Mouse (Mus musculus) embryonic stem cell, embryonic (primary cell): Measurements from ENCODE around the gene Myo1h.

Experiments used
- CTCF ChIA-PET, 4 experiments: fragments of 300-600 bp in 2 of 4; fragments of 350-600 bp in 2 of 4; sonication (Branson Sonifier 250); formaldehyde crosslinking; loops; one replicate each; lab custom pipeline; 2022; ENCODE audit warnings: inconsistent platforms in 2 of 4; lab: Charles Lee
- POLR2A ChIA-PET, 4 experiments: fragments of 300-600 bp in 2 of 4; fragments of 350-600 bp in 2 of 4; sonication (Branson Sonifier 250); formaldehyde crosslinking; loops; one replicate each; lab custom pipeline; 2022; ENCODE audit warnings: antibody characterized with exemption in 4 of 4, inconsistent platforms in 1 of 4; lab: Charles Lee

The Myo1h gene

DNA sequence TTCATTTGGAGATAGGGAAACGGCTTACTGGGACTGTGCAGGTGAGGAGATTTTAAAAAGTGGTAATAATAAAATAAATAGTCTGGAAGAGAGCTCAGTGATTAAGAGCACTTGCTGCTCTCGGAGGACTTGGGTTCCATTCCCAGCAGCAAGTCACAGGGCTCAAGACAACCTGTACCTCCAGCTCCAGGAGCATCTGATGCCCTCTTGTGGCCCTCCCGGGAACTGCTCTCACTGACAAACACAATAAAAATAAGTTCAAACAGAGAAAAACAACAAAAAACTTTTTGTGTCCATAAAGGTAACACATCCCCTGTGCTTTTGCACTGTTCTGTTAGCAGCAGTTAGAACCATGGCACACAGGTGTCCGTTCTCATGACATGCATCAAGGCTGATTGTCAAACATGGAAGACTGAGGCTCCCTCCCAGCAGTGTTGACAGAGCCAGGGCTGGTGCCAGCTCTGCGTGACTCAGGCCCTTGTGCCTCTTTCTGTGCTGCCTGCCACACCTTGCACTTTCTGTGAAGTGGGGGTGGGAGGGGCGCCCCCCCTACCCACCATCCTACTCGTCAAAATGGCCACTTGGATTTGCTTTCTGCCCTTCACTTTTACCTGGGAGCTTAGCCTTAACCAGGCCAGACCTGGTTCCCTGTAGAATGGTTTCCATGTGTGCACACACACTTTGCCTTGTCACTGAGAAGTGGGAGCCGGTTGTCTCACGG, 94.4 kb downstream of the Myo1h start:
- CTCF ChIA-PET, result interaction anchor here (0.6 to 3.0 kb wide), 27 partner anchors 9 to 236 kb away, joined by 3 to 16 read pairs (median 3); partner anchors contain the start of genes Foxn4 (in 1 of the 4) and Mmab (in 1 of the 4)

DNA sequence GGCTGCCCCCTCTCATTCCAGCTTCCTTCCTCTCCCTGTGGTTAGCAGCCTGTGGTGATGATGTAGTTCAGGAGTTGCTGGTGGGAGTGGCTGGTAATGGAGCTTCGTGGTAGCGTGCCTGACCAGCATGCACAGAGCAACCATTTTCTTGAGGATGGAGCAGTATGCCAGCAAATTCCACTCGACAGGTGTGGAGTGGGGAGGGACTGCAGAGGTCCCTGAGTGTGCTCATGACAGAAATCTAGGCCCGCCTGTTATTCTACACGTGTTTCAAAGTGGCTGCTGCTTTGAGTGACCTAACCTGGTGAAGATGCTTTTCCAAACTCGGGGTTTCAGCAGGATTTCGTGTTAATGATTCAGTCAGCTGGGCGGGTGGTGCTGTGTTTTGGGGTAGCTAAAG, 95.5 kb downstream of the Myo1h start:
- ChIA-PET CTCF (interaction anchor here in 3 of 4 experiments (0.5 to 3.0 kb wide), 11 partner anchors 10 to 136 kb away, joined by 3 to 16 read pairs (median 4); no protein-coding TSS in a partner anchor), POLR2A (interaction anchor here in 3 of 4 experiments (0.5 to 2.6 kb wide), 3 partner anchors 9 to 39 kb away, joined by 3 to 9 read pairs (median 4); no protein-coding TSS in a partner anchor)

More for the DNA sequence above, 94.4 kb downstream of the Myo1h start:
- POLR2A ChIA-PET, result interaction anchor here in 3 of 4 experiments (0.7 to 2.6 kb wide), 8 partner anchors 8 to 26 kb away, joined by 3 to 9 read pairs (median 4); no protein-coding TSS in a partner anchor

- ChIA-PET CTCF (interaction anchor here in 2 of 4 experiments (0.5 to 2.3 kb wide), 4 partner anchors 10 to 104 kb away, joined by 3 to 5 read pairs (median 3); partner anchors contain the start of genes Kctd10 (in 1 of the 2), Myo1h (in 1 of the 2) and Ube3b (in 1 of the 2)), POLR2A (interaction anchor here in 1 of 4 experiments (0.5 to 1.2 kb wide), 7 partner anchors 23 to 510 kb away, joined by 3 to 4 read pairs (median 3); no protein-coding TSS in a partner anchor)
These were observed 104.2 kb downstream of the Myo1h start for GRCm38 (mm10) chr5:114393169-114393568.

- CTCF ChIA-PET, result interaction anchor here in 3 of 4 experiments (0.5 to 1.3 kb wide), 7 partner anchors 23 to 476 kb away, joined by 3 to 5 read pairs (median 3); no protein-coding TSS in a partner anchor
- POLR2A ChIA-PET, result interaction anchor here in 1 of 4 experiments (0.8 to 1.6 kb wide), 4 partner anchors 11 to 77 kb away, joined by 3 to 7 read pairs (median 3); partner anchors contain the start of genes Mmab and Mvk
These were observed 117.6 kb downstream of the Myo1h start for GRCm38 (mm10) chr5:114406592-114406991.

DNA sequence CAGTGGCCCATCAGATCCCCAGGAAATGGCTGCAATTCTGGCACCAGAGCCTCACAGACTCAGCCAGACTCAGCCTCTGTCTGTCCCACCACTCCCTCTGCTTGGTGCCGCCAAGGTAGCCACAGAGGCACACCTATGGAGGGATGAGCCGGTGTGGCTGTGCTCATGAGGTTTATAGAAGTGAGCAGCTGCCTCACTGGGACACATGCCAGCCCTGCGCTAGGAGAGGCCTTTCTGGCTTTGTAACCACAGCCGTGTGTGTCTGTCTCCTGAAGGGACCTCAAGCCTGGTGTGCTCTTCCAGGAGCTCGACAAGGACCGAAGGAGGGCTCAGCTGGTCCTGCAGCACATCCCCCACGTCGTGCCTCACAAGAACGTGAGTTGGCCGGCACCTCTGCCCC, 118.3 kb downstream of the Myo1h start:
- ChIA-PET CTCF (interaction anchor here in 1 of 4 experiments (0.6 to 1.0 kb wide), 3 partner anchors 24 to 135 kb away, joined by 3 read pairs; no protein-coding TSS in a partner anchor), POLR2A (interaction anchor here (0.6 to 1.7 kb wide), 6 partner anchors 10 to 172 kb away, joined by 3 to 7 read pairs (median 3); no protein-coding TSS in a partner anchor)

DNA sequence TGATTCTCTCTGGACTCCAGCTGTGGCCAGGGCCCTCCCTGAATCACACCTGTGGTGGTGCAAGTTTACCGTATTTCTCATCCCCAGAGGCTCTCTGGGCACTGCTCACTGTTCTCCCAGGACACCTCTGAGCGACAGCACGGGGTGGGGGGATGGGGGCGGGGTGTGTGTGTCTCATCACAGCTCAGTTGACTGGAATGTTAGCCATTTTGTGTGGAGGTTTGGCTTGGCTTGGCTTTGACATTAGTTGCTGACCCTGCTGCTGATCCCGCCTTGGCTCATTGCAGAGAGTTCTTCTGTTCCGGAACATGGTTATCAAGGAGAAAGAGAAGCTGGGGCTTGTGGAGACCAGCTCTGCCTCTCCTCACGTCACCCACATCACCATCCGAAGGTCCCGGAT, 118.8 kb downstream of the Myo1h start:
- ChIA-PET CTCF (interaction anchor here in 1 of 4 experiments (1.0 kb wide), 1 partner anchor 99 kb away, joined by 3 read pairs; no protein-coding TSS in a partner anchor), POLR2A (interaction anchor here in 3 of 4 experiments (0.5 to 1.7 kb wide), 6 partner anchors 10 to 141 kb away, joined by 3 to 7 read pairs (median 4); no protein-coding TSS in a partner anchor)

DNA sequence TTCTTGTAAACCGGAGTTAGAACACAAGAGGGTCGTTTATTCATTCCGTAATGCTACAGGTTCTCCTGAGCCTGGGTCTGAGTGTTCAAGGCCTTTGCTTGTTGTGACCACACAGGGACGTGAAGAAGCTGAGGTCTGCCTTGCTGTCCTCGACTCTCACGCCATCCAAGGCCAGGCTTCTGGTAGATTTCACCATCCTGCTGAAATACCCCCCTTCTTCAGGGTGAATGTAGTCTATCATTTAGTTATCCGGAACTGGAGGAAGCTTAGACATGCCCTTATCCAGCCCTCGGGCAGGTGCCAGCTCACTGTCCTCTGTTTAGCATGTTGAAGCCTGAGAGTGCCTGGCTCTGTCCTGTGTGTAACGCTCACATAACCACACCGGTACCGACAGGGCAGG, 119.9 kb downstream of the Myo1h start:
- POLR2A ChIA-PET, result interaction anchor here in 1 of 4 experiments (1.0 to 1.7 kb wide), 4 partner anchors 9 to 129 kb away, joined by 3 to 7 read pairs (median 4); no protein-coding TSS in a partner anchor

DNA sequence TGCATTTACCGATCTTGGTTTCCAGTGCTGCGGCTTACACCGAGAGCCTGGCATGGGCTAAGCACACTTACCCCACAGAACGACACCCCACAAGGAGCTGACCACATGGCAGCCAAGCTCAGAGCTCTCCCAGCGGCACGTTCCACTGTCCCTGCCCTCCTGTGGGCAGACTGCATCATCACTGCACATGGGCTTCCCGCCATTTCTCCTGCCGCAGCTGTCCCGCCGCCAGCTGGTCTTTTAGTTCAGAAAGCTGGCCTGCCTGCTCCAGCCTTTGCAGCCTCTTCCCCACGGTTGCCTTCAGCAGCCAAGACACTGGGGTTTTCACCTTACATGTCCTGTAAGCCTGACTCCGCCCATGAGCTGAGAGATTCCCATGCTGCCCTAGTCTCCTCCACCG, 121.5 kb downstream of the Myo1h start:
- ChIA-PET CTCF (interaction anchor here in 2 of 4 experiments (0.7 to 1.1 kb wide), 2 partner anchors 51 to 137 kb away, joined by 3 read pairs; partner anchors contain the start of gene Foxn4 (in 1 of the 2)), POLR2A (interaction anchor here in 3 of 4 experiments (0.5 to 1.5 kb wide), 13 partner anchors 10 to 132 kb away, joined by 3 to 7 read pairs (median 3); partner anchors contain the start of genes Mmab (in 1 of the 3) and Mvk (in 1 of the 3))

More for the DNA sequence above, 119.9 kb downstream of the Myo1h start:
- CTCF ChIA-PET, result interaction anchor here in 1 of 4 experiments (0.6 kb wide), 1 partner anchor 54 kb away, joined by 3 read pairs; no protein-coding TSS in a partner anchor

DNA sequence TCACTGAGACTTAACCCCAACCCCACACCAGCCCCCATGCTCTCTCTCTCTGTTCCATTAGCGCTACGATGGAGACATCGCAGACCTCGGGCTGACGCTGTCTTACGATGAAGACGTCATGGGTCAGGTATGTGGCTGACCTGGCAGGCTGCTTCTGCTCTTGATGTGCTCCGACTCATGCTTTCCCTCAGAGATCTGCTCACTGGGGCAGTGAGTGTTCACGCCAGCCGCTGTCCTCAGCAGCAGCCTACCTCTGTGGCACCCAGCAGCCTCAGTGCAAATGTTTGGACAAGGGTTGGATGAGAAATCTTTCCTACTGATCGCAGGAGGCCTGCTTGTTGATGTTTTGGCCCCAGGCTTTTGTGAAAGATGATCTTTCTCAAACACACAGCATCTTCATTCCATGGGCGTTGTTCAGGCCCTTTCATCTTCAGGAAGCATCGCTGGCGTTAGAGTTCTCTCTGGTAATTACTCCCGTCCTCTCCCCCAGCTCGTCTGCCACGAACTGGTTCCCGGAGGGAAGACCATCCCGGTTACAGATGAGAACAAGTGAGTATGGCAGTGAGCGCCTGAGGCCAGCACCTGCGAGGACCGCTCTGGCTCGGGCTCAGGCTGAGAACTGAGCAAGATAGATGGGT, 123.5 kb downstream of the Myo1h start:
- ChIA-PET POLR2A (interaction anchor here in 3 of 4 experiments (0.6 to 1.3 kb wide), 4 partner anchors 9 to 611 kb away, joined by 3 to 4 read pairs (median 3); no protein-coding TSS in a partner anchor), CTCF (no interaction called here)

- CTCF ChIA-PET, result no interaction called here
- POLR2A ChIA-PET, result interaction anchor here in 2 of 4 experiments (0.7 to 1.3 kb wide), 2 partner anchors 8 to 89 kb away, joined by 4 to 7 read pairs; no protein-coding TSS in a partner anchor
These were observed 124.2 kb downstream of the Myo1h start for GRCm38 (mm10) chr5:114413067-114413735.
